Mouse (Mus musculus): Measurements from ENCODE around the gene Sdccag8. TPM values are rescaled to one million over a fixed set of nuclear protein-coding genes. Genes with fewer than 3 reads are reported as not detected.

The Sdccag8 gene
- total RNA-seq, 2 experiments from 2014 or later: 9.4 to 23.2 TPM

DNA sequence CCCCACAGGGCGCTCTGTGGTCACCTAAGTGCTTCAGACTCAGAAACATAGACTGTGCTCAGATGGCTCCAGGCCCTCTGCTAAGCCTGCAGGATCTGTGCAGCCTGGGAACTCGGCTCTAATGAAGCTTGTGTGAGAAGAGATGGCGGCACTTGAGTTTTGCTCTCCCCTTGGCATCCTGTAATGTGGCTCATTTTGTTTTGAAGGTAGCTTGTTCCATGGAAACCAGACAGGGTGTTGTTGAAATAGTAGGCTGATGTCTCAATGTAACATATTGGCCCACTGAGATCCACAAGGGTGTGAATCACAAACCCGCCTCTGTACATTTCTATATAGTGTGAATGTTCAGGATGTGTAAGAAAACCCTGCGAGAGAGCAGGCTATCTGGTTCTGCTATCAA lies 165.7 kb downstream of the Sdccag8 start:
- ATAC-seq (replicated peaks; ENCODE audit: poor library complexity): no peak

DNA sequence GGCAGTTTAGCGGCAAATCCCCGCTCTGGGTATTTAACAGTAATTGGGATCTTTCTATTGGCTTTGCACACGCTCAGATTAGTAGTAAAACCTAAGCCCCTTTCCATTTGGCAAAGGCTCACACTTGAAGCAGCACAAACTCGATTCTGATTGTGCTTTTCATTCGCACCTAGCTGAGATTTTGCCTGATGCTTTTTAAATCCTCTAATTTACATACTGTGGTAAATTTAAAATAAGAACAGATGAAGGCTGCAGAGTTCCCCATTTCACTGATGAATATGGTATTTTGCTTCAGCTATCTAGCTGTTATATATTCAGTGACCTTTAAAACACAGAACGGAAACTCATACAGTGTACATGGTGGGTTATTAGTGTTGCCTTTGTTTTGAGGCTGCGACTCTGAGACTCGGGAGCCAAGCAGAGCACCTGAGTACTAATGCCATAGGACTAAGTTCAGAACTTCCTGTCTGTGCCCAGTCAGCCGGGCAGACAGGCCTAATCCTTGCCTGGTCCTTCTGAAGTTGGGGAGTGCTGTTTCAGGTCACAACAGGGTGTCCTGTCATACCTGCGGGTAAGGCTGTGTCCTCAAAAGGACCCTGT lies 166.4 kb downstream of the Sdccag8 start:
- no peak for ATAC-seq (replicated peaks; ENCODE audit: poor library complexity)

- ATAC-seq (replicated peaks; ENCODE audit: poor library complexity): no peak
These were observed 167.1 kb downstream of the Sdccag8 start for GRCm38 (mm10) chr1:176981511-176981910.

- no peak for ATAC-seq (replicated peaks; ENCODE audit: poor library complexity)
These were observed 168.2 kb downstream of the Sdccag8 start for GRCm38 (mm10) chr1:176982671-176983070.

GRCm38 (mm10) chr1:176985691-176986090 lies 171.2 kb downstream of the Sdccag8 start:
- no peak for ATAC-seq (replicated peaks; ENCODE audit: poor library complexity)

DNA sequence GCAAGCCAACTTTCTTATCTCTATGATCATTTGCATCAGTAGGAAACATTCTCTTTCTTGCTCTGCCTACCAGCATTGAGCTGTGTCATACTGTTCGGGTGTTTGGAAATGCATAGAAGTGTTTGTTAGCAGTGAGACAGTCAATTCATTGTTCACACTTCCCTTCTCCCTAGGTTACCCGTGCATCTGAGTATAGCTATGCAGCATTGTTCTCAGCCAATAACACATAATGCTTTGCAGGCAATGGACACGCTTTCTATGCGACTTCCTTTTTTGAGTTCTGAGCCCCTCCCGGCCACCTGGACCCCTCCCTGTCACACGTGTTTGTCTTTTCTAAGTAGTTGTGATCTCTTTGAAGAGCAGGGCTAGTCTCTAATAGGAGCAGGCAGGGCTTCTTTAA lies 171.8 kb downstream of the Sdccag8 start:
- peak; percentile 53 for ATAC-seq (replicated peaks; ENCODE audit: poor library complexity)

DNA sequence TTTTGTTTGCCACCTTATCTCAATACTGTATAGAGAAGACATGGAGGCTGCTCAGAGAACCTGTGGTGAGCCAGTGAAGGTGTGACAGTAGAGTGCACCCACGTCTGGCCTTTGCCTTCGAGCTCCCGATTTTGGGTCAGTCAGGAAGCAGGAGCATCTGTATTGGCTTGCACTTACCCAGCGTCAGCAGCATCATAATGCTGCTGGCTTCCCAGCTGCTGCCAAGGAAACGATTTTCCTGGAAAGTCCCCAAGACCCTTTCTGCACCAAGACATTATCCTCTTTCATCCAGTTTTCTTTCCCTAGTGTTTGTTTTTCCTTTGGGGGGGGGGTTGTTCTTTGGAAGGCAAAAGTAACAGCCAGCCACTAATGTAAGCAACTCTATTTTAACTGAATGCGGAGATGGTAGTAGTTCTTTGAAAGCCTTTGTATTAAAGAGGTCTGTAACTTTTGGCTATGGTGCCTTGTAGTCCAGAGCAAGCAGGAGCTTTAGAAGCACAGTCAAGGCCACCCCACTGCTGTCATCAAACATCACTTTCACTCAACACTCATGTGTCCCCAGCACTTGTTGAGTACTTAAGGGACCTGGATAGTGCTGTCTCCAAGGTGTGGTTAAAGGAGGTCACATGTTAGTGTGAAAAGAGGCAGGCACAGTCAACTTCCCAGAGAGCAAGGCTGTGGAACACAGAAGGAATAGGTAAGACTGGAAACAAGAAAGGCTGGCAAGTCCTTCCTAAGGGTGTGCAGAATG lies 172.7 kb downstream of the Sdccag8 start:
- ATAC-seq (replicated peaks; ENCODE audit: poor library complexity): no peak

DNA sequence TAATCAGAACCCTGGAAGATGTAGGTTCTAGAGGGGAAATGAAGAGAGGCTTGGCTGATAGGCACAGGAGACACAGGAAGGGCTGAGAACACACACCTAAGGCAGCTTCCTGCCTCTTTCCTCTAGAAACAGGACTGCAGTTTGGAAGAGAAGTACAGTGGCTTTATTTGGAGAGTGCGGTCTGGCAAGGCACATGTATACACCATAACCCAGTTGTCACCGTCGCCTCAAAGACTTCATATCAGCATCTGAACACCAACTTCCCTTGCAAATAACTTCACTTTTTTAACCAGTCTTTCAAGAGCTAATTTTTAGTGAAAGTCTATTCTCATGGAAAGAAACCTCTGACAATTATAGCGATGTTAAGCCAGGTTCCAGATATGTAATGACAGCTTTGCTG lies 177.0 kb downstream of the Sdccag8 start:
- ATAC-seq (replicated peaks; ENCODE audit: poor library complexity): no peak

DNA sequence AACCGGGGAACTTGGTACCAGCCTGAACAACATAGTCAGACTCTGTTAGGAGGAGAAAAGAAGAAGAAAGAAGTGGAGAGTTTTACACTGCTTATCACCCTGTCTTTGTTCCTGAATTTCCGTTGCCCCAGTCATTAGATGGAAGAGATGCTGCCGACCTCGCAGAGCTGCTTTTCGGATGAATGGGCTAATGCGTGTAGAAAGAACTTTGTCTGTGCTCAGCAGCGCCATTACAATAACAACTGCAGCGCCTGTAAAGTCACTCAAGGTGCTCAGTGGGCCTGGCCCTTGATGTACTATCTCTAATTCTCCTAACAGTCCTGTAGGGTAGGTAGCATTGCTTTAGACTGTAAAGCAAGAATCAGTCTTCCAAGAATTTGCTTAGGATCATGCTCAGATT lies 178.1 kb downstream of the Sdccag8 start:
- no peak for ATAC-seq (replicated peaks; ENCODE audit: poor library complexity)

DNA sequence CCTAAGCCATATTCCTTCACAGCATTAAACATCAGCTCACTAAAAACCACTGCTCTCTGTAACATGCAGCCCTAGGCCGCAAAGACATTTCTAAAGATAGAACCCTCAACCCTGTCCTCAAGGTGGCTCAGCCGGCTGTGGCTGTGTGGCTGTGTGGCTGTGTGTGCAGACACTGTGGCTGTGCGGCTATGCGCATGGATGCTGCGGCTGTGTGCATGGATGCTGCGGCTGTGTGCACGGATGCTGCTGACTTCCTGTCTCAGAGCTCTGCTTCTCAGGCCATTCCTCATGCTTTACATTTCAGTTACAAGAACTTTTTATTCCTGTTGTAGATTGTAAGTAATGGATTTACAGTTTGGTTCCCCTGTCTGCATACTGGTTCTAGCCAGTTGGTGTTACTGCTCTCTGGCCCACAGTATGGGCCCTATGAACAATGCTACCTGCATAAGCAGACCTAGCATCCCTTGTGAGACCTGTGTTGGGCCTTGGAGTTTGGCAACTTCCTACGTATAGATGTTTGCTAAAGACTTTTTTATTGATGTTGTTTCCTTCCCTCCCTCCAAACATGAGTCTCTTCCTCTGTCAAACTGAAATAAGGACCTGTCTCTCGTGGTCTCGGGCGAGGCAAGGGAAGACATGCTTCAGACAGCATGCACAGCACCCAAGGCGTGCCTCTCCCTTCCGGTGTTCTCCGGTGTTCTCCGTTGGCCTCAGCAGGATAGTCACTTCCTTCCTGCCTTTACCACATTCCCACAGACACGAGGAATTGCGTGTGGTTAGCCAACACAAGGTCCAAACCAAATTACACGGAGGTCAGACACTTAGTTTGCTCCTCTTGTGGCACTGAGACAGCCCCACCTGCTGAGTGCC lies 178.9 kb downstream of the Sdccag8 start:
- ATAC-seq (replicated peaks; ENCODE audit: poor library complexity): peak; percentile 49

GRCm38 (mm10) chr1:176994087-176994486 lies 179.6 kb downstream of the Sdccag8 start:
- ATAC-seq (replicated peaks; ENCODE audit: poor library complexity): peak; percentile 27

DNA sequence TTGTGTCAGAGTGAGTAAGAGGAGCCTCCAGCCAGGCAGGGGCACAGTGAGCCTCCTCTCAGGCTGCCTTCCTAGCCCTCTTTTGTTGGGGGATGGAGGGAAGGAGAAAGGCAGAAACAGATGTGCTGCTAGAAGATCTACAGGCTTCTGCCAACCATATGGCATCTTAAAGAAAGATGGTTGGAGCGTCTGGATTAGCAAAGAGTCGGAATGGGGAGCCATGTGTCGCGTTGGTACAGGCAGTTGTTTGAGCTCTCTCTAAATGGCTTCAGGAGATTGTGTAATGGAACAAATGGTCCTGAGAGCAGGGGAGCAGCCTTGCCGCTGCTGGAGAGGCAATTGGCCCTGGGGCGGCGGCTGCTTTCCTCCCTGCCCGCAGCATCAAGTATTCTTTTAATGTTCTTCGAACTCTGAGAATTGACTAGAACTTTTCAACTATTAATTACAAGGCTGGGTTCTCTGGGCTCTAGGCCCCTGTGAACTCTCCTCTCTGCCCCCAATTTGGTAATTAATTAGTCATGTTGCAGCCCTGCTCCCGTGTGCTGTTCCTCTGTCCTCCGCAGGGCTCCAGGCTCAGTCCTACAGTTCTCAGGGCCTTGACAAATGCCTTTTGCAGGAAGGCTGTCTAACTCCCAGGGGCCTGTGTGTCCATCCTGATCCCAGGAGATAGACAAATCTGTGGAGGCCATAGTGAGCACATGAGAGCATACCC lies 180.4 kb downstream of the Sdccag8 start:
- no peak for ATAC-seq (replicated peaks; ENCODE audit: poor library complexity)

DNA sequence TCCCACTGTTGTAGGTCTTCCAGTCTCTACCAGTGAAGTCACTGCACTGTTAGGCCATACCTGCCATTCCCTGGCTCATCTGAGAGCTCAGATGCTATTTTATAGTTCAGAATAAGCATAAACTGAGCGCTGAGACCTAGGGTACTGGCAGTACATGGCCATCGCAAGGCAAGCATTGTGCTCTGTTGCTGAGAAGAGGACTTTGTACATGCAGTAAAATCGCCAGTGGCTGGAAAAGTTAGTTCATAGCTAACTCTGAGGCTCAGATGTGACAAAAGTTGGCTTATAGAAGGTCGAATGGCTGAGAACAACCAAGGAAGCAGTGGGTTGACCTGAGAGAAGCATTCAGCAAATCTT lies 180.9 kb downstream of the Sdccag8 start:
- ATAC-seq (replicated peaks; ENCODE audit: poor library complexity): no peak

DNA sequence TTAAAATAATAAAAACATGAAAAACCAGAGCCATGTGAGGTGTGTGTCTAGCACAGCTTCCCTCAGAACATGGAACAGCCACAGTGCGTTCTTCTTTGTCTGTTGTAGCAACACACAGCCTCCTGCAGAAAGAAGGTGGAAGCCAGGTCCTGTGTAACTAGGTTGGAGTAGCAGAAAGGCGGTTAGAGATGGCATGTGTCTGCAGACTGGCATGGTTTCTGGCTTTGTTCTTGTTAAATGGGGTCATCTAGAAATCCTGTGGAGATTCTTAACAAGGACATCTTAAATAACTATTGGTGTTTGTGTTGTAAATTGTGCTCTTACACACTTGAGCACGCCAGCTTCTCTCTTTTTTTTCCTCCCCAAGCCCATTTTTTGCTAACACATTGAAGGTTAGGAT lies 181.7 kb downstream of the Sdccag8 start:
- ATAC-seq (replicated peaks; ENCODE audit: poor library complexity): no peak

DNA sequence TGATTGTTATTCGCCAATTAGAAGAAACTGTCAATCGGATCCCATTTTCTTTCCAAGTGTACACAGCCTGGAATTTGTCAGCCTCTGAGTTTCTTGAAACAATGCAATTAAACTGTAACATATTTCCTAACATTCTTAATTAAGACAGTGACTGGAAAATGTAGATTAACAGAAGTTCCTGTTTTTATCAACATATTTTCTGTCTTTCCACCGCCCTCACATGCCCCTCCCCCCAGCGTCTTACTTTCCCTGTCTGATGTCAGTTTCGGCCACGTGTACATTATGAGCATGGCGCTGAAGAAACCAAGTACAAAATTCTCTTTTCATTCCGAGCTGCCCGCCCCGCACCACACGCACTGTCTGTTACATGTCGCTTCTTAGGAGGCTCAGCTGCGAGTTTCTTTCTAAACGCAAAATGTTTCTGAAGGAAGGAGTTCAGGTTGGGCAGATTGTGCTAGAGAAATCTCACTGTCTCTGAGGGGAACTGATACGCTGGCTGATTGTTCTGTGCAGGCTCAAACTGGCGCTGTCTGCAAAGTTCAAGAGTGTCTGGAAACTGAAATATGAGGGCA lies 182.3 kb downstream of the Sdccag8 start:
- peak; percentile 61 for ATAC-seq (replicated peaks; ENCODE audit: poor library complexity)

GRCm38 (mm10) chr1:176997254-176997653 lies 182.8 kb downstream of the Sdccag8 start:
- no peak for ATAC-seq (replicated peaks; ENCODE audit: poor library complexity)

DNA sequence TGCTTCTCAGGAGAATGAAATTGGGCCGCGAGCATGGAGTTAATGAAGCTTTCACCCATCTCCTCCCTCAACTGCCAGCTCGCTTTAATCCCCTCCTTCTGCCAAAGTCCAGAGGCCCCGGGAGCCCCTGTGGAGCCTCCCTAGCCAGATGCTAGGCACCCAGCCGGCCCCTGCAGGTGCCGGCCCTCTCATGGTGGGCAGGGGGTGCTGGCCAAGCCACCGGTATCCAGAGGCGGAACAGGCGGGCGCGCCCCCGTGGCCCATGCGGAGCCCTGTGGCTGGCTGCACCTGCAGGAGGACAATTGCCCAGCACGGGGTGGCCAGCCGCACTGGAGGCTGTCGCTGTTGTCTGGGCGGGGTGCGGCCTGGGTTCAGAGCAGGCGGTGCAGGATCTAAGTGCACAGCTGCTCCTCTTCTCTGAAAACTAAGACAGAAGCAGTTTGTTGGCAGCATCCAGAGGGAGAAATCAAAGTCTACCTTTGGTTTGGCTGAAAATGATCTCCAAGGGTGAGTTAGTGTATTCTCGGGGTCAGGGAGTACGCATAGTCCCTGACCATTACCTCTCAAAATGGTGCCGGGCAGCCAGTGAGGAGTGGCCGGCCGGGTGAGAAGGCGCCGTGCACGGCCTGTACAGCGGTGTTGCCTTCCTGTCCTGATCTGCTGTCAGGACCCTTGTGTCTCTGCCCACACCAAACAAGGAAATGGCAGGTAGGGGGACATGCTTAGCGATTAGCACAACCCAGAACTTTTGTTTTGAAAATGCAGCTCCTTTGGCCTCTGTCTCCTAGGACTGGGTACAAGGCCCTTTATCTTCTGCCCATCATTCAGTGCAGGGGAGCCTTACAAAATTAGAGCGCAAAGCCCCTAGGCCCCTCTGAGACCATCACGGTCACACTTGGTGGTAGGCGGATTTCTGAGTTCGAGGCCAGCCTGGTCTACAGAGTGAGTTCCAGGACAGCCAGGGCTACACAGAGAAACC lies 183.5 kb downstream of the Sdccag8 start:
- no peak for ATAC-seq (replicated peaks; ENCODE audit: poor library complexity)

DNA sequence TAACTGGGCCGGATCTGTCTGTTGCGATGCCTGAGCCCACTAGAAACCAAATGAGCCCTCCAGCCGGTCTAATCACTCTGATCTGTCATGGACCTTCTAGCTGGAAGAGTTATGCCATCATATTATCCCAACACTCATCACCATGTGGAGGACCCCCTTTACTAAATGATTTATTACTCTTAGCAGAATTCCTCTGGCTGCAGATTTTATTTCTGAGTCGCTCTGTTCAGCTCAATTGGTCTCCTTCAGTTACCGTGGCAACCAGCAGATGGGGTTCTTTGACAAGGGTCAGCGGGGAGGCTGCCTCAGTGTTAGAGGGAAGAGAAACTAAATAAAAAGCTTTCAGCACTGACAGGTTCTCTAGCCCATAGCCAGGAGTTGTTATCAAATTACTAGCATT lies 184.6 kb downstream of the Sdccag8 start:
- ATAC-seq (replicated peaks; ENCODE audit: poor library complexity): peak; percentile 19; the same call in 1 of the 2 replicates

- ATAC-seq (replicated peaks; ENCODE audit: poor library complexity): no peak
These were observed 188.5 kb downstream of the Sdccag8 start for GRCm38 (mm10) chr1:177002951-177003350.

Measured in megakaryocyte progenitor cell, adult 5-6 weeks (primary cell).